Mouse (Mus musculus) kidney, adult 2 months (tissue): ENCODE measurements around the gene Ivd.

Experiments used
- CTCF ChIP-seq: fragments of 200-500 bp; conservative IDR thresholded peaks from 2 replicates; pipeline ENCODE4 v1.5.1; 2011; ENCODE audit warnings: low read depth, mild to moderate bottlenecking, control low read depth, low read length, moderate library complexity, mixed read lengths; ENCODE audit not compliant: insufficient read depth, insufficient read length
- POLR2A ChIP-seq: fragments of 200-500 bp; IDR thresholded peaks from one replicate; pipeline ENCODE4 v1.6.1; 2011; ENCODE audit warnings: low read depth, low read length, control low read depth

- TF ChIP-seq CTCF (no peak), POLR2A (no peak)
Observed at GRCm38 (mm10) chr2:118829096-118829495, 32.7 kb upstream of the Ivd start.
